Mouse (Mus musculus) brown adipose tissue, adult 24 weeks (tissue): ENCODE results near the gene Kyat1. TPM values are rescaled to one million over a fixed set of nuclear protein-coding genes. Genes with fewer than 3 reads are reported as not detected.

ENCODE experiments used
- H3K27ac ChIP-seq: fragments of 200-500 bp; replicated peaks from 2 replicates; pipeline ENCODE4 v1.5.1; 2012; ENCODE audit warnings: low read depth, mild to moderate bottlenecking, low read length
- H3K4me1 ChIP-seq: fragments of 200-500 bp; 2 replicates; pipeline ENCODE4 v1.6.1; 2012; ENCODE audit warnings: low read length, mixed read lengths; ENCODE audit not compliant: control insufficient read depth, insufficient read depth, insufficient read length
- H3K4me3 ChIP-seq: fragments of 200-500 bp; 2 replicates; pipeline ENCODE4 v1.5.1; 2012; ENCODE audit warnings: low read depth, mild to moderate bottlenecking, low read length, moderate library complexity; ENCODE audit not compliant: insufficient read depth
- polyA plus RNA-seq: library from polyadenylated mRNA; stranded (reverse); fragments of >200 nt; gene quantifications from 2 replicates; pipeline ENCODE4 v1.2.4, GENCODE M21; 2012; ENCODE audit not compliant: missing spikeins, insufficient read depth, insufficient read length

Kyat1 gene
- 17.4 and 19.1 TPM in 2 replicates for polyA plus RNA-seq

DNA sequence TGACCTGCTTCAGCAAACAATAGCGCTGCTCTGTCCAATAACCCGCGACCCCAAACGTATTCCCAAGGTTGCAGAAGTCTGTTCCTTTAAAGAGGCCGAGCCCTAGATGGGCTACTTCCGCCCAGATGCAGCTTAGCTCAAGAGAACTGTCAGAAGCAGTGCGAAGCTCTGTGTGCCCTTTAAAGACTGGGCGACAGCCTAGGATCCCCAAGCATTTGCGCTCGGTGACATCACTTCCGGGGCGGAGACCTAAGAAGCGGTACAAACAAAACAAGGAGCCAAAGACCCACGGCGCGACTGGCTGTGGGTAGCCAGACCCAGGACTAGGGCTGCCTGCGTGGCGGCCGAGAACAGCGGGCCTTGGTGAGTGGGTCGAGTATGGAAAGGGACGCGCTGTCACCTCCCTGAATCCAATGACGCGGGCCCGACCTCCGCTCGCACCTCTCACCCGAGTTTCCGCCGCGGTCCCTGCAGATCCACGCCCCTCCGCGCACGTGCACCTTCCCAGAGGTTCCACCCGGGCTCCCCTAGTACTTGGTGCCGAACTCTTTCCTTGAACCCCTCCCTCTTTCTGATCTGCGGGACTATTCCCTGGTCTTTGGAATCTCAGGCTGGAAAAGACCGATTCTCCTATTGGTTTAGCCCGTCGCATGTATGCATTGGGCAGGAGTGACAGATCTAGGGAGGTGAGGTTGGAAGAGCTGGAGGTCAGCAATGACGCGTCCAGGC is at the start of gene Kyat1:
TSS of gene Kyat1 (minus strand) at position 219 of the 729 bp plus-strand sequence.
- Histone ChIP-seq H3K4me1 (peaks cover 3% of the 10 kb centered on the region; the same call in 1 of the 2 replicates), H3K4me3 (peak within 1 kb of the TSS; percentile 88), H3K27ac (peak within 1 kb of the TSS; percentile 74)

DNA sequence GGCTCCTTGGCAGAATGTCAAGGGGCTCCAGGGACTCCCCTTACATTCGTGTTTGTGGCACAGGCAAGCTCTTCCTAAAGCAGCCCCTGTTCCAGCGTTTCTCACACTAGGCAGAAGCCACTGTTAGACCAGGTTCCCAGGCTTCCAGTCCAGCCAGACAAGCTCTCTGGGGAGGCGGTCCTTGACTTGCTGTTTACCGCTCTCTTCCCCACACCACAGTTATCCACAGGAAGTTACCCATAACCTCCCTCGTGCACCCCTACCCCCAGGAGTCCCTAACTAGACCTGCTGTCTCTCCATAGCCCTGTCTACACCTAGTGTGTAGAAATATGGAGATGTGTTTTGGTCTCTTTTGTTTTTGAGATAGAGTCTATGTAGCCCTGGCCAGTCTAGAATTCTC is 48.2 kb upstream of the Kyat1 start:
- peak overlapping the region; percentile 67; the same call in 1 of the 2 replicates for H3K27ac ChIP-seq
- H3K4me1 ChIP-seq = peaks cover 33% of the 10 kb centered on the region
- H3K4me3 ChIP-seq = no peak overlapping the region

DNA sequence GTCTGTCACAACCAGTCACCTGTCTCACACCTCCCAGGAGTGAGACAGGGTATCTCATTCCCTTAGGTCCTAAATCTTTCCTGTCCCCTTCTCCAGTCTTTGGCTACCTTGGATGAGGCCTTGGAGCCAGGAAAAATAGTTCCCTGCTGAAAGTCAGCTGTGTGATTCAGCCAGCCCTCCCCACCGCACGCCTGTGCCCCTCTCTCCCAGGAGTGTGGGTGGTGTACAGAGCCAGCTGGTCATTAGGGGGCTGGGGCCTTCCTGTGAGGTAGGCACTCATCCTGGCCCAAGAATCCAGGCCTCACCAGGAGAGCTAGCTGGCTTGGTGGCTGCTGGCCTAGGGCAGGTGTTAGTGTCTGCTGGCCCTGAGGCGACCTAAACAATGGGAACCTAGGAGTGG is 46.9 kb upstream of the Kyat1 start:
- no peak overlapping the region for H3K4me3 ChIP-seq
- H3K27ac ChIP-seq = peak overlapping the region; percentile 67

DNA sequence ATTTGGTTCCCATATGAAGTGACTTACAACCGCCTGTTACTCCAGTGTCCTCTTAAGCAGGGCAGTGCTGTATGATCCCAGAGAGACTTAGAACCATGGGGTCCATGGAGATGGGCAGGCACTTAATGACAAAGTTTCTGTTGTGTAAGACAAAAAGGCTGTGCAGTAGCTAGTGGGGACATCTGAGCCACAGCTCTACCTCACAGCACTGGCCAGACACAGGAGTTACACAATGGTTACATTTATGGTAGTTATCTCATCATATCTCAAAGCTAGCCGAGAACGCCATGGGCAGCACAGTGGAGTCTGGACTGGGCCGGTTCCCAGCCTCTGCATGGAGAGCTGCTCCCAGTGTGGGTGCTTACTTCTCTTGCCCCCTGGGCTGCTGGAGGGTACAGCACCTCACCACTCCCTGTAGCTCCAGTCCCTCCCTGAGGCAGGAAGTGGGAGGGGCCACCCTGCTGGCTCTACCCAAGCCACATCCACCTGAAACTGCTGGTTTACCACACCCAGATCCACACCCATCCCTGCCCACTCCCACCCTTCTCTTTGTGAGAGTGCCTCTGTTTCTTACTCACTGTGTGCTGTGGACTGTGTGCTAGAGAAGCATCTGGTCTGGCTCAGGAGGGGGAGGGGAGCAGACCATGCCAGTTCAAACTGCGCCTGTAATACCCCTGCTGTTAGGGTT is 45.9 kb upstream of the Kyat1 start:
- H3K27ac ChIP-seq = peak overlapping the region; percentile 67
- peaks cover 24% of the 10 kb centered on the region for H3K4me1 ChIP-seq
- no peak overlapping the region for H3K4me3 ChIP-seq

More for the DNA sequence above, 46.9 kb upstream of the Kyat1 start:
- peaks cover 26% of the 10 kb centered on the region for H3K4me1 ChIP-seq

DNA sequence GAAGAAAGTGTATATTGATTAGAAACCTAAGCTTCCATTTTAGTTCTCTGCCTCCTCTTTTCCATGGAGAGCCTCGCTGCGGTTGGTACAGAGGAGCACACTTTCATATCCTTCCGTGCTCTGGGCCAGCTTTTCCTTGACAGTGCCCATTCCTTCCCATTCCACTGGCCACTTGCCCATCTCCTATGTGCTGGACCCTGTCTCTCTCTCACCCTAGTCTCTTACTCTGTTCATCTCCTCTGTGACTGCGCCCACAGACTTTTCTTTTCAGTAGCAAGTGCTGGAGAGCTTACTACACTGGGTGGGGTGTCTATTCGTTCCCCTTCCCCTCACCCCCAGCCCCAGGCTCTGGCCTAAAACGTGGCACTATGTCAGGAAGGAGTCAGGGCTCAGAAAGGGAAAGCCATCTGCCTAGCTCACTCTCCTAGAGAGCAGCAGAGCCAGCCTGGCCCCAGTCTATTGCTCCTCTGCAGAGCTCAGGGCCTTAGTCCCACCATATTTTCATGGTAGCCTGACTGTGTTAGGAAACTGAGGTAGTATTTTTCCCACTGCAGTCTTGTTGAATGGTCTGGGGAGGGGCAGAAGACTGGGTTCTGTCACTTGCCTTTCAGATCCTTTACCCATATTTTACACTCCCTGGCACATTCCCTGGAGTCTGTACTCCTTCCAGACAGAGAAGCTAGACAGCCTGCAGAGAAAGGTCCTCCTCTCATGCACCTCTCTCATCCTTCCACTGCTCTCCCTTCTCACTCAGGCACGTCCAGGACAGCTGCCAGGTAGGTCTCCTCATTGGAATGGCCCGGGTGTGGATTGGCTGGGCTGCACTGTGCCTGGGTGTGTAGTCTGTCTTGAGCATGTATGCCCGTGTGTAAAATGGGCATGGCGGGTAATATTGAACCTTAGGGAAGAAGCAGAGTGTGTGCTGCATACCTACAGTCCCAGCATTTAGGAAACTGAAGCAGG is 44.8 kb upstream of the Kyat1 start:
- Histone ChIP-seq H3K4me3 (no peak overlapping the region), H3K4me1 (peaks cover 27% of the 10 kb centered on the region), H3K27ac (peak overlapping the region; percentile 24)

DNA sequence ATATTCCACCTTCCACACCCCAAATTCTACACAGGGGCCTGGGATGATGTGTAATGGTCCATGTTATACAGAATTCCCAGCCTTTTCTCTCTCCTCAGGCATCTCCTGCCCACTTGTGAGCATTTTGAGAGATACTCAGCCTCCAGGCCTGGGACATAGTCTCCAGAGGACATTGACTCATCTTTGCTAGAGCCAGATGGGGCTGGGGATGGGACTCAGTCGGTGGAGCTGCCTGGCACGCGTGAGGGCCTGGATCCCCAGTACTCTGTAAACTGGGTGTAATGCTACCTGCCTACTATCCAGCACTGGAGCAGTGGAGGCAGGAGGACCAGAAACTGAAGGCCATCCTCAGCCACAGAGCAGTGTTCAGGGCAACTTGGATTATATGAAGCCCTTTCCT is 43.5 kb upstream of the Kyat1 start:
- Histone ChIP-seq H3K4me3 (no peak overlapping the region), H3K4me1 (peaks cover 34% of the 10 kb centered on the region), H3K27ac (no peak overlapping the region)

DNA sequence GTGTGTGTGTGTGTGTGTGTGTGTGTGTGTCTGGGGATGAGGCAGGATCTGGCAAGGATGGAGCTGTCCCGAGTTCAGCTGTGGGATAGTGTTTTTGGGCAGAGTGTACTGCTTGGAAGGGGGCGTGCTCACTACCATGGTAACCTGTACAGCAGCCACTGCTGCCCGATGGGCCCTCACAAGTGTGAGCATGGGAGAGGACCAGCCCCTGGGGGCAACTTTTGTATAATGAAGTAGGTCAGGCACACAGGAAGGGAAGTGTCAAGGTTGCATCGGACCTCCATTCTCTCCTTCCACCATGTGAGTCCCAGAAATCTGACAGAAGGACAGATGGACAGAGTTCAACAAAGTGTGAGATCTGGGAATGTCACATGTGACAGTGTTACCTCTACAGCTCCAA is 42.0 kb upstream of the Kyat1 start:
- no peak overlapping the region for H3K4me3 ChIP-seq
- H3K4me1 ChIP-seq = peaks cover 40% of the 10 kb centered on the region
- no peak overlapping the region for H3K27ac ChIP-seq

DNA sequence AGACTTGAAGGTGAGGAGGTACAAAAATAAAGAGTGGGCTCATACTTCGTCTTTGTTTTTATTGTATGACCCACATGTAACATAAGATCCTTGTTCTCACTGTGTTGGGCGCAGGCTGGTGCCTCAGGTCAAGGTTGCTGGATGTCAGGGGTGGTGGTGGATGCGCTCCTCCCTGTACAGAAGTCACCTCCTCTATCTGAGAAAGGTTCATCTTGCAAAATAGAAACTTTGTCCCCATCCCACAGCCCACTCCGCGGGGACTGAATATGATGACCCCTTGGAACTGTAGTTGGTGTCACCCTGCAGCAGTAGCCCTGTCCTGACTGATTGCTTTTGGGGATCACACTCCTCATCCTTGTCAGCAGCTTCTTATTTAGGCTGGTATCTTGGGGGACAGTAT is 41.4 kb upstream of the Kyat1 start:
- Histone ChIP-seq H3K4me1 (peaks cover 37% of the 10 kb centered on the region), H3K4me3 (no peak overlapping the region), H3K27ac (no peak overlapping the region)

DNA sequence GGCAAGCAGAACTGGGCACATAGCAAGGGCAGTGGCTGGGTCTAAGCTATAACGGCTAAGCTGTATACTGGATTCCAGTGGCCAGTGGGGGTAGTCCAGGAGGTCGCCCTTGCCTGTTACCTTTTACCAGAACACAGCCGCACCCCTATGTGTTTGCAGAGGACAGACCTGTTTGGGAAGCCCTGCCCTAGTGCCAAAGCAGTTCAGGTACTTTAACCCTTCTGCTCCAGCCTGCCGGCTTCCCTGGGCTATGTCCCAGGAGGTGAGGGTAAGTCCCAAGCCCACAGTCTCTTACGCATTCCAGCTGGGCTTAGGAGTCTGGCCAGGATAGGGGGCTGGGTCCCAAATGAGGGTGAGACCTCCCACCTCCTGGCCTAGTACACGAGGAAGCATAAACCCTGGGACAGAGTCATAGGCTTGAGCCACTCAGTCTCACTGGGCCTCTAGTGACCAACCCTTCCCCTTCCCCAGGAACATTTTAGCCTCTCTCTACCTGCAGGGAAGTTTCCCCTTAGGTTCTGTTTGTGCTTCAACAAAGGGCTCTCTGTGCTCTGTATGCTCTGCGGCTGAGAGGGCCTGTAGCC is 39.0 kb upstream of the Kyat1 start:
- Histone ChIP-seq H3K4me1 (peaks cover 33% of the 10 kb centered on the region), H3K4me3 (no peak overlapping the region), H3K27ac (peak overlapping the region; percentile 9)

DNA sequence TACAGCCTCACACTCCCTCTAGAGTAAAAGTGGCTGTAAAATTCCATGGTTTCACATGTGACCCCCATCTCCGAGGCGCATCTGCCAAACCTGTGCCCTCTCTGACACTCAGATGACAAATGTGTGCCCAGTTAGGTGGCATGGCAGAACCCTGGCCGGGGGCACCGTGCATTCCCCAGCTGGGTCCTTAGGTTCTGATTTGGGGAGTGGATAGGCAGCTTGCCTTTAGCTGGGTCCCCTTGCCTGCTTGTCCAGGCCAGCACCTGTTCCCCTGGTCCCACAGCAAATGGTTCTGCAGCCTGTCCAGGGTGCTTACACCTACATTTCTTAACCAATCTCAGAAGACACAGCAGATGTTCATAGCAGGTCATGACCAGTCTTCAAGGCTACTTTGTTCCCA is 37.7 kb upstream of the Kyat1 start:
- no peak overlapping the region for H3K4me3 ChIP-seq
- peaks cover 38% of the 10 kb centered on the region for H3K4me1 ChIP-seq
- peak overlapping the region; percentile 88 for H3K27ac ChIP-seq

DNA sequence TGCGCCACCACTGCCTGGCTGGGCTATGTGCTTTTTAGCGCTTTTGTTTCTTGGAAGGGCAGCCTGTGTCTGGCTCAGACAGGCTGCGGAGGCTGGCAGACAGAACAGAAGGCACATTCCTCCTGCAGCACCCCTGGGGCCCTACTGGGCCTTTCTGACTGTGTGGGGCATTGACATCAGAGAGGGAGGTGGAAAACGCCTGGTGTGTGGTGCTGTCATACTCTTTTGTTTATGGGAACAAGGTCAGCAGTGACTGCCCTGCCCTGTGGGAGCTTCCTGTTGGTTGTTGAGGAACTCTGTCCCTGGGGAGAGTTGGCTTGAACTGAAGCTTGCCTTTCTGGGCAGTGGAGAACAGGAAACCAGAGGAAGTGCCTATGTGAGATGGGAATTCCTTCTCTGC is 36.9 kb upstream of the Kyat1 start:
- Histone ChIP-seq H3K4me1 (peaks cover 35% of the 10 kb centered on the region), H3K4me3 (no peak overlapping the region), H3K27ac (peak overlapping the region; percentile 93)

DNA sequence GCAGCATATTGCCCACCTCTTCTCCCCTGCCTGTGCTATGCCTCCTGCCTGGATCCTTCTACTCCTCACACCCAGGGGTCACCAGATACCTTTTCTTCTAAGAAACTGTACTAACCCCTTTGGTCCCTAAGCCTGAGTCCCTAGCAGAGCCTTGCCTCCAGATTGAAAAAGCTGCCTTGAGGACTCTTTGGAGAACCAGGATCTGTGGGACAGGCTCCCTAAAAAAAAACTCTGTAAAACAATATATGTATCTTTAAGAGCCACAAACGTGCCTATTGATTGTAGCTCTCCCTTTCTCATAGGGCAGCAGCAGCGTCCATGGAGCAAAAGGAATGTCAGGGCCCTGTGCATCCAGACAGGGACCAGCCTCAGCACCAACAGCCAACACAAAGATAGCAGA is 34.6 kb upstream of the Kyat1 start, which contains the start of gene Gm28035:
TSS of gene Gm28035 (plus strand) at position 301 of the 400 bp plus-strand sequence.
- Histone ChIP-seq H3K27ac (peak within 1 kb of the TSS; percentile 98), H3K4me1 (peaks cover 31% of the 10 kb centered on the region), H3K4me3 (peak within 1 kb of the TSS; percentile 87)

DNA sequence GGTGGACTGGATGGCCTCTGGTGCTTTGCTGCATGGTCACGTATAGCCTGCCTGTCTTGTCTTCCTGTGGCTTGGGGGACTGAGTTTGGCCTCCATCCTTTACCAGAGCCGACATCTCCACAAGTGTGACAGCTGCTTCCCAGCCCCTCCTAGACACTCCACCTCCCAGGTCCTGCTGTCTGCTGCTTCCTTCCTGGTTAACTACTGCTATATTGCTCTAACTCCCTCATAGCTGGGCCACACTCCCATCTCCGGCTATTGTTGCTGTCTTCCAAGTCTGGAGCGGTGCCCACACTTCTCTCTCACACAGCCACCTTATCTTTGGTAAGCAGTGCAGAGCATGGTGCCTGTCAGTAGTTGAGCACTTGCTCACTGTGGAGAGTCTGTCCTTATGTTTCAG is 34.1 kb upstream of the Kyat1 start:
- peak overlapping the region; percentile 87 for H3K4me3 ChIP-seq
- H3K4me1 ChIP-seq = peaks cover 28% of the 10 kb centered on the region
- peak overlapping the region; percentile 98 for H3K27ac ChIP-seq

DNA sequence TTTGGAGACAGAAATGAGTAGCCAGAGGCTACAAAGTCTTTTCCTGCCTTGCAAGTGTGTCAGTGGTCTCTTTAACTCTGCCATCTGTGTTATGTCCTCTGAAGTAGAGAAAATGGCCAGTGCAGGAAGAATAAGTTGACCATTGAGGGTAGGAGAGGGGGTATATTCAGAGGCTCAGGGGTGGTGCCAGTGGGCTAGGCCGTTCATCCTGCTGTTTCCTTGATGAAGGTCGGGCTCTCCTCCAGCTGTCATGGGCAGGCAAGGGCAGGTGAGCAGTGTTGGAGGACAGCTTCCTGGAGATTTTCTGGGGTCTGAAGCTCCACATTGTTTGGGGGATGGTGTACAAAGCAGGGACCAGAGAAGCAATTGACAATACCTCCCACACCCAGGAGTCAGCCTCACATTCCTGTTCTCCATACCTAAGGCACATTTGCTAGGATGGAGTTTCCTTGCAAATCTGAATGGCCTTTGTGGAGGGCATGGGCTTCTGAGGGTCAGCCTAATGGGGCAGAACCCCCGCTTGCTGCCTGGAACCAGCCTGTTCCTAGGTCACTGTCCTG is 33.3 kb upstream of the Kyat1 start:
- Histone ChIP-seq H3K4me3 (peak overlapping the region; percentile 87), H3K4me1 (peaks cover 23% of the 10 kb centered on the region), H3K27ac (peak overlapping the region; percentile 98)
